Mouse (Mus musculus) cerebellum, postnatal 25 days (tissue): ENCODE results near the gene Atg10.
A peak's percentile ranks its signal among the peaks of the same experiment; 100 is the strongest.

ENCODE experiments used
- DNase-seq, 2 experiments: peaks; one replicate each; pipeline ENCODE4 v3.0.0; 2021; ENCODE audit warnings: mixed read lengths in 2 of 2

The Atg10 gene

DNA sequence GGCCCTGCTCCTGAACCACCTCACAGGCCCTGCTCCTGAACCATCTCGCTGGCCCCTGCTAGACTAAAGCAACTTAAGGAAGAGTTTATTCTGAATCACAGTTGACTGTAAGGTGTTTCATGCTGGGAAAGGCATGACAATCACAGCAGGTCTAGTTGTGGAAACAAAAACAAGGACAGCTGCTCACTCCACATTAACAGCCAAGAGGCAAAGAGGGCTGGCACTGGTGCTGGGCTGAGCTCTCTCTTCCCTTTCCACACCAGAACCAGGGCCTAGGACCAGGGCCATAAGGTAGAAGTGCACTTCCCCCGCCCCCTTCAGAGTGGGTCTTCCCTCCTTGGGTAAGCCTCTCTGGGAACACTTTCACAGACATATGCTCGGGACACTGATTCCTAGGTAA, 48.4 kb downstream of the Atg10 start:
- DNase-seq = peak; percentile 63 to 72

DNA sequence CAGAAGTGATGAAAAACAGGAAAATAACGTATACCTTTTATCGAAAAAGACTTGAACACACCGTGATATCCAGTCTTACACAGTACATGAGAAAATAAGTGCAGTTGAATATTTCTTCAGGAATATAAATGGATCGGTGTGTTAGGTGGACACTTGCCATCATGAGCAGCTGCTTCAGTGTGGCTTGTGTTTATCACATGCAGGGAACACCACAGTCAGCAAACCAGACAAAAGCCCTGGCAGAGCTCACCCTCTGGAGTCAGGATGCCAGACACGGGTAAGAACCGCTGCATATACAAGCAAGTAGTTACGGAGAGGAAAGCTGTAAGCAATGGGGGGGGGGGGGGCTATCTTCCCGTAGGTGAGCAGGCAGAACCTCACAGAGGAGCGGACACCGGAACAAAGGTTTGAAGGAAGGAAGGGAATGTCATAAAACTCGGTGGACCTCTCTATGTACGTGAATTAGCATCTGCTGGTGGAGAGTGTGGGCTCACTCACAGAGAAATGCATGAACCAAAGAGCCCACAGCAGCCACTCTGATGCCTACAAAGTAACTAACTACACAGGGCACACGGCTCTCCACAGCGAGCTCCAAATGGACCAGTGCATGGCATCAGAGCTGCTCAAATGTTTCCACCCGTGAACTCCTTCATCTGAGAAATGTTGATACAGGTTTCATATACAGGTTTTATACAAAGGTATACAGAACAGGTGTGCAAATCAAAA, 51.8 kb downstream of the Atg10 start:
- peak; percentile 30 to 44 for DNase-seq

DNA sequence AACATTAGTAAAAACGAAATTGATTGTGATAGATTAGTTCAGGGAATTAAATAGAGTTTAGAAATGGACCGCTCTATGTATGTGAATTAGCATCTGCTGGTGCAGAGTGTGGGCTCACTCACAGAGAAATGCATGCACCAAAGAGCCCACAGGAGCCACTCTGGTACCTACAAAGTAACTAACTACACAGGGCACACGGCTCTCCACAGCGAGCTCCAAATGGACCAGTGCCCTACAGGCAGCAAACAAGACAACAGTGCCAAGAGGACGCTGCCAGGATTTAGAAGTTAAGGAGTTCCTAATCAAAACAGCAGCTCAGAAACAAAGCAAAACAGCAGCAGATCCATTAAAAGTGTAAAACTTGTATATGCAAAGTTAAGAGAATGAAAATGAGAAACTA, 52.6 kb downstream of the Atg10 start:
- DNase-seq = peak in 1 of 2 experiments; percentile 45

DNA sequence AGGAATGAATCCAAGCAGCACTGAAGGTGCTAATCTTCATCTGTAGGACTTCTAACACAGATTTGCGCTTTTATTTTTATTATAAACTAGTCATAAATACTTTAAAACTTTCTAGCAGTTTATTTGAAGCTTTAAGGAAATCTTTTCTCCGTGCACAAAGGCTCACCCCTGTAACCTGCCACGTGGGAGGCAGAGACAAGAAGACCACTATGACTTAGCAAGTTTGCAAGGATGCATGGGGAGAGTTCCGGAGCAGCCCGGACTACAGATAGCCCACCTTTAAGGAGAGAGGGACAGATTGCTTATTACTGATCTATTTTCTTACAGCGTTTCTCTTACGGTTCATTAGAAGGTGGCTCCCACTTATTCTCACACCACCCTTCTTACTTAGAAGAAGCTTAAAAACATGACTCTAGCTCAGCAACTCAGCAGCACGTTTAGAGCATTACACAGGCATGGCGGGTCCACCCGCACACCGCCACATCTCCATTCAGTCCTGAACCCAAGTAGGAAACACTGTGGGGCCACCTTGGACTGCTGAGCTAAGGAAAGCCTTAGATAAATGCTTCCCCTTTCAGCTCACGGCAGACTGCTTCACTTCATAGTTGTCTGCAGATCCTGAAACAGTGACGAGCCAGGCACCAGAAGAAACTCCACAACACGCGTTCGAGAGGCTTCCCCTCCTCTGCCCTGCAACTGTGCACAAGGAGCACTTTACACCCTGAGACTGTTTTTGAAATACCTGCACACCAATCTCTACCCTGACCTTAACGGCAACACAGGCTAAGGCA, 54.0 kb downstream of the Atg10 start:
- DNase-seq = no peak

GRCm38 (mm10) chr13:91168486-91168885, 55.3 kb downstream of the Atg10 start:
- no peak for DNase-seq

GRCm38 (mm10) chr13:91167561-91167960, 56.2 kb downstream of the Atg10 start:
- DNase-seq = no peak

- no peak for DNase-seq
These were observed 57.5 kb downstream of the Atg10 start for GRCm38 (mm10) chr13:91166286-91166685.

- DNase-seq = no peak
These were observed 58.6 kb downstream of the Atg10 start for GRCm38 (mm10) chr13:91165200-91165599.

DNA sequence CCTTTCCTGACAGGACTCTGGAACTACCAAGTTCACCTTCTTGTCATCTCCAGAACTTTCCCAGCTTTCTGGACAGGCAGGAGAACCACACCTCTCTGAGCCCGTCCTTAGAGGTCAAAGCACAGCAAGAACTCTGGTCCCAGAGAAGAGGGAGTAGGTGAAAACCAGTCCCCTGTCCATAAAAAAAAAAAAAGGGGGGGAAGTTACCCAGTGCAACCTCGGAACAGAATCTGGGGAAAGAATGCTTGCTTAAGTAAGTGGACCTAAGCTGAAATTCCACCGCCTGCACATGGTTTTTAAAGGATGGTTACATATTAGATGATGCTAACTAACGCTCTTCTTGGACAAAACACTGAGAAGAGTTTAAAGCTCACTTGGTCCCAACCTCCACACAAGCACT, 60.5 kb downstream of the Atg10 start:
- DNase-seq = no peak

- peak; percentile 41 to 57 for DNase-seq
These were observed 61.3 kb downstream of the Atg10 start for GRCm38 (mm10) chr13:91162452-91162851.

- DNase-seq = no peak
These were observed 63.2 kb downstream of the Atg10 start for GRCm38 (mm10) chr13:91160616-91161015.

GRCm38 (mm10) chr13:91159881-91160280, 63.9 kb downstream of the Atg10 start:
- no peak for DNase-seq

GRCm38 (mm10) chr13:91157941-91158340, 65.8 kb downstream of the Atg10 start:
- DNase-seq = no peak

DNA sequence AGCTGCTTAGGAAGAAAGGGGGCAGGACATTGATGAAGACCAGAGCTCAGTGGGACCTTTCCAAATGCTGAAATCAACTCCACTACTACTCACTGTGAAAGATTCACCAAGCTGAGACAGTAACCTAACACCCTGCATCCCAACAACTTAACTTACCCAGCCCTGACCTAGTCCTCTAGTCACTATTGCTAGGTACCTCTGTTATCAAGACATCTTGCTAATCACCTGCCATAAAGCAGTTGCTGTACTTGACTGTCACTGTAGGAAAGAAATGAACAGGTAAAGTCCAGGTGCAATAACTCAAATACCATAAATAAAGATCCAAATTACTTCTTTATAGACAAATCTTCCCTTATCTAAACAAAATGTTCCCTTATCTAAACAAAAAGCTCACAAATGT, 66.3 kb downstream of the Atg10 start:
- DNase-seq = no peak

DNA sequence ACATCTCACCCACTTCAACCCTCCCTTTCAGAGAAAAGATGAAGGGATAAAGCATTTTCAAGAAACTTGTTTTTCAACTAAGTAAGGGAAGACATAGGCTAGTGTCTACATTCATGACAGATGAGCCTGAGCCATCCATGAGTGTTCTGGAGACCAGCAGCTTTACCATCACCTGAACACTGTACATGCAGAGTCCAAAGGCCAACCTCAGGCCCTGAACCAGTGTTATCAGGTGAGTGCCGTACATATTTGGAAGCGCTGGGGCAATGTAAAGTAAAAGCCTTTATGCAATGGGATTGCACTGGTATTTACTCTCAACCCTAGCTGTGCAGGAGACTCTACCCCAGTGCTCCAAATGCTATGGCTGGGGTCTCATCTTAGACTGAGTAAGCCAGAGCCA, 66.8 kb downstream of the Atg10 start:
- DNase-seq = no peak

DNA sequence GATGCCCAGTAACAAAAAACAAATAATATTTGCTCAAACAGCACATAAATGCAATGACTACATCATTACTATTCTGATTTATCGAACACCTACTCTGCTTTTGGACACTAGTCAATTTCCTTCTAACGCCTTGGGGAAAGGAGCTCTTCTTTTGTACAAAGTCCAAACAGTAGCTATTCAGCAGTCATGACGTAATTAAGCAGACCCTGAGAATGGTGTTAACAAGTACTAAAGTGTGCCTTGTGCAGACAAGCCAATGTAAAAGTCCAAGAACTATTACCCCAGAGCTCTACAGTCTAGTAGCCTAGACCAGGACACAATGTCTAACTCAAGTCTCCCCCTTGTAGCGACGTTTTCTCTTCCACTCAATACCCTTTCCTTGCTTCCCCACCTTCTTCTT, 67.5 kb downstream of the Atg10 start:
- DNase-seq = no peak

DNA sequence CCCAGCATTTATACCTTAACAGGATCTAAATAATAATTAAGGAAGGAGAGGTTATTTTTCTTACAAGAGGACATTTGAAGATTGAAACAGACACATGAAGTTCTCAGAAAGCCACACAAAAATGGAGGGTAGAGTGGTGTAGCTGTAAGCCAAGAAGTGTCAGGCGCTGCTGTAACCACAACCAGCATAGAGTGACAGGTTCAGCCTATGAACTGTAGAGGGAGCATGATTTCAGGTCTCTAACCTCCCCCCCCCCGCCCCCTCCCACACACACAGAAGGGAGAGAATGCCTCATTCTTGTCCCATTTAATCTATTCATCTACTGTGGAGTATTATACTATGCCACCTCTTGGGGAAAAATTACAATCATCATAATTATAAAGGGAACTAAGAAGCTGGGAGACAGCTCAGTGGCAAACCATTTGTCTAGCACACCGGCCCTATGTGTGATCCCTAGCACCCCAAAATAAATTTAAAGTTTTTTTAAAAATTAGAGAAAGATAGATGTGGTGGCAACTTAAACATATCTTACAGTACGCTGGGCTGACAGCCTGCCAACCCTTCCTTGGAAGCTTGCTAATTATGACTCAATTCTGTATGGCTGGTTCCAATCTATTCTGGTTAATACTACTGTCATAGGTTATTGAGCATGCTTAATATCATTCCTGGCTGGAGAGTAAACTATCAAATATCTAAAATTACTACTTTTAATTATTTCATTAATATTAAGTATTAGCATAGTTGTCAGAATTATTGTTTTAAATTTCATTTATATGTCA, 68.2 kb downstream of the Atg10 start:
- no peak for DNase-seq

DNA sequence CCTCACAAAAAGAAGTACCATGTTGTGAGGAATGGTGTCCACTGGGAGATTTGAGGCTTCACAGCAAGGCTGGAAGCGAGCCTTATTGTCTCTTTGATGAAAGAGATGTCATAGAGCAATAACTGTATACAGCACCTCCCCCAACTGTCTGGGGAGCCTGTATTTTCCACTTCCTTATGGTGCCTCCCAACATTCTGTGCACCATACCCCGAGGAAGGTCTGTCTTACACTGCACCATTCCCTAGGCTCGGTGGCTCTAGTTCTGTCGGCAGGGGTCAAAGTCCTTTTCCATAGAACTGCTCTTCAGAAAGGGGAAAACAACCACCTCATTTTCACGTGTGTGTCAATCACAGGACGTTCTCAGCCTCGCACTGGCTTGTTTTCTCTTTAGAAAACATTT, 69.1 kb downstream of the Atg10 start:
- no peak for DNase-seq

DNA sequence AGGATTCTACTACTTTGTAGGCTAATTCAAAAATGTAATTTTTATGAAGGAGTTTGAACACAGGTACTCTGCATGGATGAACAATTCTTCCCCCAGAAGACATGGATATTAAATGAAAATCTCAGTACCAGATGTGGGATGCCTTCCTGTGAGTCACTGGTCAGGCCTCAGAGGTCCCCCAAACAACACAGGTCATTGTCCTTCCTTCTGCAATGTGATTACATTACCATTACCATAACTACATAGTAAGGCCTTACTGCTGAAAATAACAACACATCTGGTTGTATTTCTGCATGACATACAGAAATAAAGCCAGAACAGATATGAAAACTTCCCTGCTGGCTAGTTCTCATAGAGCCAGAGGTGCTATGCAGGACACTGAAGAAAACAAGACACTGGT, 87.4 kb downstream of the Atg10 start:
- DNase-seq = no peak

- DNase-seq = no peak
These were observed 90.4 kb downstream of the Atg10 start for GRCm38 (mm10) chr13:91133334-91133890.

GRCm38 (mm10) chr13:91129071-91129470, 94.7 kb downstream of the Atg10 start:
- peak; percentile 24 to 36 for DNase-seq

DNA sequence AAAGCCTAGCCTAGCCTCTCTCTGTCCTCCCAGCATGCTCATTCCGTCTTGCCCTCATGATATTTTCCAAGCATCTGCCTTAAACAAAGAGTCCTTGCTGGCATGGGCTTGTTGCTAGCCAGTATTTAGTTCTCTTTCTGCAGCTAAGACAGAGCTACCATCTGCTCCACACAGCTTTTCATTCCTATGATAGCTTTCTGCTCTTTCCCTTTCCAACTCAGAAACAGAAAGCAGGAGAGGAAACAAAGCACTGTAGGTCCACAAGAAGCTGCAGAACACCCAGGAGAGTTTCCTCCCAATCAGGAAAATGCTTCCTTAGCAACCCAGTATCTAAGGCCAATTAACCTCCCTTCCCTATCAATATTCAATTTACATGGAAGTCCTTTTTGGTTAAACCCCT, 95.2 kb downstream of the Atg10 start:
- DNase-seq = peak; percentile 18 to 28

DNA sequence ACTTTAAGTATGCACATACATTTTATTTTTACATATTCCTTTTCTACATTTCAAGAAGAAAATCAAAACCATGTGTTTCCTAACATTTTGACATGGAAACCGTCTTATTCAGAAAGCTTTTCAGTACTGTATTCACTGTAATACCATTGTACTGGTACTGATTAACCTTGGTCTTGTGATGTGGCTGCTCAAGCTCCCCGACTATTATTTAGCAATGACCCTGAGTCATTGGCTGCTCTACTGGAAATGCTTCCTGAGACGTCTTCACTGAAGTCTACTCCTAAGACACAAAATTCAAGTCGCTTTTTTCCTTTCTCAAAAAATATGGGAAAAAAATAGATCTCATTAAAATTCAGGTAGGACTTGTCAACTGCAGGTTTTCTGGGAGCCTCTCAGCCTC, 105.6 kb downstream of the Atg10 start:
- no peak for DNase-seq
